Mouse (Mus musculus): ENCODE measurements around the gene Anxa9. TPM values are rescaled to one million over a fixed set of nuclear protein-coding genes. Genes with fewer than 3 reads are reported as not detected.
A peak's percentile ranks its signal among the peaks of the same experiment; 100 is the strongest.

Anxa9 gene
- polyA plus RNA-seq, 1 experiment from 2014 or later = 0.60 TPM

- H3K4me3 ChIP-seq (ENCODE audit: low read length) = peak overlapping the region; percentile 93
- peak; percentile 91 for ATAC-seq (replicated peaks; ENCODE audit: extremely low read depth, insufficient read depth, low FRiP score)
These were observed 8.3 kb upstream of the Anxa9 start for GRCm38 (mm10) chr3:95315094-95315843.

GRCm38 (mm10) chr3:95314486-95315093 lies 7.6 kb upstream of the Anxa9 start, which contains the start of gene Cers2:
Gene Cers2 (plus strand): TSS chr3:95314791.
- H3K27ac ChIP-seq (ENCODE audit: low read length) = peak within 1 kb of the TSS; percentile 96
- peak within 1 kb of the TSS; percentile 94 for H3K4me2 ChIP-seq (ENCODE audit: low read depth, low read length)
- H3K9ac ChIP-seq (ENCODE audit: low read length) = peak within 1 kb of the TSS; percentile 99
- peaks cover 38% of the 10 kb centered on the region for H3K4me1 ChIP-seq (ENCODE audit: control insufficient read depth, insufficient read depth, low read length)
- no peaks in the 10 kb centered on the region for H3K27me3 ChIP-seq (ENCODE audit: control insufficient read depth, insufficient read depth, low read length)
- WGBS = 4% methylated on average over 27 of the region's 27 CpGs
- no peak for ATAC-seq (replicated peaks; ENCODE audit: extremely low read depth, insufficient read depth, low FRiP score)
- no peaks in the 10 kb centered on the region for H3K36me3 ChIP-seq (ENCODE audit: control insufficient read depth, insufficient read depth)
- H3K4me3 ChIP-seq (ENCODE audit: low read length) = peak within 1 kb of the TSS; percentile 93
- H3K9me3 ChIP-seq (replicated peaks; ENCODE audit: control insufficient read depth, low read length) = no peaks in the 10 kb centered on the region

More at GRCm38 (mm10) chr3:95315094-95315843, 8.3 kb upstream of the Anxa9 start:
- Histone ChIP-seq H3K27me3 (ENCODE audit: control insufficient read depth, insufficient read depth, low read length) (no peaks in the 10 kb centered on the region), H3K4me2 (ENCODE audit: low read depth, low read length) (peak overlapping the region; percentile 94), H3K36me3 (ENCODE audit: control insufficient read depth, insufficient read depth) (peaks cover 6% of the 10 kb centered on the region), H3K4me1 (ENCODE audit: control insufficient read depth, insufficient read depth, low read length) (peaks cover 38% of the 10 kb centered on the region), H3K9me3 (replicated peaks; ENCODE audit: control insufficient read depth, low read length) (no peaks in the 10 kb centered on the region), H3K9ac (ENCODE audit: low read length) (peak overlapping the region; percentile 99), H3K27ac (ENCODE audit: low read length) (peak overlapping the region; percentile 96)
- under 1% methylated on average over 70 of the region's 71 CpGs for WGBS

GRCm38 (mm10) chr3:95314075-95314474 lies 7.1 kb upstream of the Anxa9 start:
- Histone ChIP-seq H3K9me3 (replicated peaks; ENCODE audit: control insufficient read depth, low read length) (no peaks in the 10 kb centered on the region), H3K27me3 (ENCODE audit: control insufficient read depth, insufficient read depth, low read length) (no peaks in the 10 kb centered on the region), H3K36me3 (ENCODE audit: control insufficient read depth, insufficient read depth) (no peaks in the 10 kb centered on the region), H3K27ac (ENCODE audit: low read length) (no peak overlapping the region), H3K4me1 (ENCODE audit: control insufficient read depth, insufficient read depth, low read length) (peaks cover 34% of the 10 kb centered on the region), H3K9ac (ENCODE audit: low read length) (no peak overlapping the region; the same call in 1 of the 2 replicates), H3K4me2 (ENCODE audit: low read depth, low read length) (peak overlapping the region; percentile 94), H3K4me3 (ENCODE audit: low read length) (peak overlapping the region; percentile 93)
- ATAC-seq (replicated peaks; ENCODE audit: extremely low read depth, insufficient read depth, low FRiP score) = no peak
- 67% methylated on average over 6 of the region's 6 CpGs for WGBS

- Histone ChIP-seq H3K9ac (ENCODE audit: low read length) (no peak overlapping the region), H3K4me2 (ENCODE audit: low read depth, low read length) (no peak overlapping the region), H3K36me3 (ENCODE audit: control insufficient read depth, insufficient read depth) (no peaks in the 10 kb centered on the region), H3K27ac (ENCODE audit: low read length) (no peak overlapping the region), H3K27me3 (ENCODE audit: control insufficient read depth, insufficient read depth, low read length) (no peaks in the 10 kb centered on the region), H3K4me3 (ENCODE audit: low read length) (no peak overlapping the region), H3K9me3 (replicated peaks; ENCODE audit: control insufficient read depth, low read length) (no peaks in the 10 kb centered on the region), H3K4me1 (ENCODE audit: control insufficient read depth, insufficient read depth, low read length) (peaks cover 28% of the 10 kb centered on the region)
- 45% methylated on average over 7 of the region's 7 CpGs for WGBS
- no peak for ATAC-seq (replicated peaks; ENCODE audit: extremely low read depth, insufficient read depth, low FRiP score)
These were observed 6.5 kb upstream of the Anxa9 start for GRCm38 (mm10) chr3:95313476-95313875.

- Histone ChIP-seq H3K27ac (ENCODE audit: low read length) (no peak overlapping the region), H3K9me3 (replicated peaks; ENCODE audit: control insufficient read depth, low read length) (no peaks in the 10 kb centered on the region), H3K36me3 (ENCODE audit: control insufficient read depth, insufficient read depth) (no peaks in the 10 kb centered on the region), H3K9ac (ENCODE audit: low read length) (no peak overlapping the region), H3K4me1 (ENCODE audit: control insufficient read depth, insufficient read depth, low read length) (peaks cover 21% of the 10 kb centered on the region), H3K27me3 (ENCODE audit: control insufficient read depth, insufficient read depth, low read length) (no peaks in the 10 kb centered on the region), H3K4me3 (ENCODE audit: low read length) (no peak overlapping the region), H3K4me2 (ENCODE audit: low read depth, low read length) (no peak overlapping the region)
- 61% methylated on average over 6 of the region's 6 CpGs for WGBS
- no peak for ATAC-seq (replicated peaks; ENCODE audit: extremely low read depth, insufficient read depth, low FRiP score)
These were observed 5.6 kb upstream of the Anxa9 start for GRCm38 (mm10) chr3:95312623-95313022.

DNA sequence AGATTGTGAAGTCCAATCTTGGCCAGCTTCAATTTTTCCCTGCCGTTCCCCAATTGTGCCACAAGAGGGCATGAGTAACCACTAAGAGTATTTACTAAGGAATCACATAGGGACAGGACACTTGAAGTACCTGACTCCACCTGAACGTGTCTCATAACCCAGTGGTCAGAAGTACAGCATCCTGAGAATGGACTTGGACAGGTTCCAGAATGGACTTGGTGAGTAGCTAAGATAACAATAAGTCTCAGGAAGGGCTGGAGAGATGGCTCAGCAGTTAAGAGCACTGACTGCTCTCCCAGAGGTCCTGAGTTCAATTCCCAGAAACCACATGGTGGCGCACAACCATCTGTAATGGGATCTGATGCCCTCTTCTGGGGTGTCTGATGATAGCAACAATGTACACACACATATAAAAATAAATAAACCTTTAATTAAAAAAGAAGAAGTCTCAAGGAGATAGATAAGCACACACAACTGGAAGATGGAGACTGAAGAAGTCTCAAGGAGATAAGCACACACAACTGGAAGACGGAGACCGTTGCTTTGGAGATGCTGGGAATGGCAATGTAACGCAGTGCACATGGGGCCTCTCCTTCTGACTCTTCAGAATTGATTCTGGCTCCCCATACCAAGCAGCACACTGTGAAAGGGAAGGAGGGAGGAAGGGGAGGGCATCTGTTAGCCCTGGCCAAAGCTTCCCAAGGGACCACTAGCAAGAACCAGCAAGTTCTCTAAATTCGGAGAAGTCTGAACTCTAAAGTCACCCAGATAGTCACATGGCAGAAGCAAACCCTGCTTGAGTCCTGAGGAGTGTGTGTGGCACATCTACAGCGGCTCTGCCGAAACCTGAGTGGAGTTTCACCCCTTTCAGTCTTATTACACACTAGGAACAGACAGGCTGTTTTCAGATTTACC lies 4.2 kb upstream of the Anxa9 start:
- H3K27ac ChIP-seq (ENCODE audit: low read length) = no peak overlapping the region
- no peaks in the 10 kb centered on the region for H3K27me3 ChIP-seq (ENCODE audit: control insufficient read depth, insufficient read depth, low read length)
- H3K4me3 ChIP-seq (ENCODE audit: low read length) = no peak overlapping the region
- no peaks in the 10 kb centered on the region for H3K9me3 ChIP-seq (replicated peaks; ENCODE audit: control insufficient read depth, low read length)
- ATAC-seq (replicated peaks; ENCODE audit: extremely low read depth, insufficient read depth, low FRiP score) = no peak
- H3K9ac ChIP-seq (ENCODE audit: low read length) = no peak overlapping the region
- H3K4me2 ChIP-seq (ENCODE audit: low read depth, low read length) = no peak overlapping the region
- H3K36me3 ChIP-seq (ENCODE audit: control insufficient read depth, insufficient read depth) = no peaks in the 10 kb centered on the region
- WGBS = 64% methylated on average over 9 of the region's 9 CpGs
- peaks cover 11% of the 10 kb centered on the region for H3K4me1 ChIP-seq (ENCODE audit: control insufficient read depth, insufficient read depth, low read length)

GRCm38 (mm10) chr3:95310496-95310895 lies 3.5 kb upstream of the Anxa9 start:
- Histone ChIP-seq H3K9ac (ENCODE audit: low read length) (no peak overlapping the region), H3K36me3 (ENCODE audit: control insufficient read depth, insufficient read depth) (no peaks in the 10 kb centered on the region), H3K27ac (ENCODE audit: low read length) (no peak overlapping the region), H3K4me1 (ENCODE audit: control insufficient read depth, insufficient read depth, low read length) (peaks cover 10% of the 10 kb centered on the region), H3K4me3 (ENCODE audit: low read length) (no peak overlapping the region), H3K27me3 (ENCODE audit: control insufficient read depth, insufficient read depth, low read length) (no peaks in the 10 kb centered on the region), H3K9me3 (replicated peaks; ENCODE audit: control insufficient read depth, low read length) (no peaks in the 10 kb centered on the region), H3K4me2 (ENCODE audit: low read depth, low read length) (no peak overlapping the region)
- ATAC-seq (replicated peaks; ENCODE audit: extremely low read depth, insufficient read depth, low FRiP score) = no peak
- WGBS = 52% methylated on average over 3 of the region's 3 CpGs

GRCm38 (mm10) chr3:95306244-95306643 lies 732 bp downstream of the Anxa9 start:
- no peaks in the 10 kb centered on the region for H3K36me3 ChIP-seq (ENCODE audit: control insufficient read depth, insufficient read depth)
- H3K4me3 ChIP-seq (ENCODE audit: low read length) = no peak overlapping the region
- no peak overlapping the region for H3K27ac ChIP-seq (ENCODE audit: low read length)
- no peaks in the 10 kb centered on the region for H3K27me3 ChIP-seq (ENCODE audit: control insufficient read depth, insufficient read depth, low read length)
- H3K9me3 ChIP-seq (replicated peaks; ENCODE audit: control insufficient read depth, low read length) = no peaks in the 10 kb centered on the region
- ATAC-seq (replicated peaks; ENCODE audit: extremely low read depth, insufficient read depth, low FRiP score) = no peak
- WGBS = 41% methylated on average over 4 of the region's 4 CpGs
- no peak overlapping the region for H3K4me2 ChIP-seq (ENCODE audit: low read depth, low read length)
- no peak overlapping the region for H3K9ac ChIP-seq (ENCODE audit: low read length)
- peaks cover 3% of the 10 kb centered on the region; the same call in 1 of the 2 replicates for H3K4me1 ChIP-seq (ENCODE audit: control insufficient read depth, insufficient read depth, low read length)
